Mouse (Mus musculus): ENCODE data around the gene Cdc42bpa.

DNA sequence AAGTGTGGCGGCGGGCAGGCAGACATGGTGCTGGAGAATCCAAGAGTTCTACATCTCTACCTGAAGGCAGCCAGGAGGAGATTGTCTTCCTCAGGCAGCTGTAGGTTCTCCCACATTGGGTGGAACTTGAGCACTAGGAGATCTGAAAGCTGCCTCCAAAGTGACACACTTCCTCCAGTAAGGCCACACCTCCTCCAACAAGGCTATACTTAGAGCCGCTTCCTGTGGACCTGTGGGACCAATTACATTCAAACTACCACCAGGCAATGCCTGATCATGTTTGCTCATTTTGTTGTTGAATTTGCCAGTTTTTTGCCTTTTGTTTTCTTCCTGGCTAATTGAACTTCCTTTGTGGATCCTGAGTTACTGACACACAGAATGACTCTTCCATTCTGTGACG, 187.8 kb downstream of the Cdc42bpa start:
- TF ChIP-seq CTCF (IDR thresholded peaks at IDR 0.05; ENCODE audit: low read depth) = no peak
- TF ChIP-seq EP300 (IDR thresholded peaks at IDR 0.05; ENCODE audit: low read depth) = no peak
